Mouse (Mus musculus) ES-Bruce4 (cell line): ENCODE measurements around the gene Man1c1. TPM values are rescaled to one million over a fixed set of nuclear protein-coding genes. Genes with fewer than 3 reads are reported as not detected.

ENCODE experiments used
- H3K27ac ChIP-seq: 2 replicates; pipeline ENCODE4 v1.5.1; 2012; ENCODE audit warnings: low read length, inconsistent platforms; ENCODE audit not compliant: insufficient read depth
- H3K27me3 ChIP-seq: 2 replicates; pipeline ENCODE4 v1.6.1; 2012; ENCODE audit warnings: mild to moderate bottlenecking, low read length, inconsistent platforms; ENCODE audit not compliant: control insufficient read depth, poor library complexity, insufficient read depth, severe bottlenecking
- H3K36me3 ChIP-seq: 2 replicates; pipeline ENCODE4 v1.6.1; 2012; ENCODE audit warnings: inconsistent platforms, mild to moderate bottlenecking, low read length, moderate library complexity; ENCODE audit not compliant: control insufficient read depth, poor library complexity, insufficient read depth, severe bottlenecking
- H3K4me1 ChIP-seq: one replicate; pipeline ENCODE4 v1.8.1; 2011; ENCODE audit warnings: low read length; ENCODE audit not compliant: control insufficient read depth, insufficient read depth
- H3K4me3 ChIP-seq: 2 replicates; pipeline ENCODE4 v1.5.1; 2011; ENCODE audit warnings: low read depth, mild to moderate bottlenecking, low read length
- H3K9ac ChIP-seq: 2 replicates; pipeline ENCODE4 v1.6.1; 2012; ENCODE audit warnings: low read depth, mild to moderate bottlenecking, inconsistent platforms; ENCODE audit not compliant: poor library complexity, severe bottlenecking
- H3K9me3 ChIP-seq: replicated peaks from 2 replicates; pipeline ENCODE4 v1.6.1; 2012; ENCODE audit warnings: mild to moderate bottlenecking, low read length, inconsistent platforms; ENCODE audit not compliant: control insufficient read depth, poor library complexity, insufficient read depth, severe bottlenecking
- CTCF ChIP-seq: IDR thresholded peaks from one replicate; pipeline ENCODE4 v1.8.1; 2011; ENCODE audit warnings: low read depth, low read length
- EP300 ChIP-seq: IDR thresholded peaks from 2 replicates; pipeline ENCODE4 v1.6.1; 2011; ENCODE audit warnings: low read depth, low read length; ENCODE audit not compliant: insufficient read depth
- POLR2A ChIP-seq: IDR thresholded peaks from one replicate; pipeline ENCODE4 v1.8.1; 2011; ENCODE audit warnings: low read length; ENCODE audit not compliant: insufficient read depth
- polyA plus RNA-seq: library from polyadenylated mRNA; stranded (reverse); fragments of >200 nt; gene quantifications from 2 replicates; pipeline ENCODE4 v1.2.4, GENCODE M21; 2011; ENCODE audit warnings: low read depth; ENCODE audit not compliant: missing spikeins, insufficient read depth, insufficient read length

The Man1c1 gene
- polyA plus RNA-seq, 1 experiment, result 7.1 TPM

GRCm38 (mm10) chr4:134652151-134652550, 51.9 kb downstream of the Man1c1 start:
- no peak overlapping the region for H3K4me3 ChIP-seq
- H3K4me1 ChIP-seq, result peaks cover 6% of the 10 kb centered on the region
- H3K9me3 ChIP-seq, result no peaks in the 10 kb centered on the region
- no peak overlapping the region for H3K27ac ChIP-seq
- H3K9ac ChIP-seq, result no peak overlapping the region
- no peaks in the 10 kb centered on the region for H3K36me3 ChIP-seq
- TF ChIP-seq POLR2A (no peak), CTCF (no peak), EP300 (no peak)
- H3K27me3 ChIP-seq, result no peaks in the 10 kb centered on the region

DNA sequence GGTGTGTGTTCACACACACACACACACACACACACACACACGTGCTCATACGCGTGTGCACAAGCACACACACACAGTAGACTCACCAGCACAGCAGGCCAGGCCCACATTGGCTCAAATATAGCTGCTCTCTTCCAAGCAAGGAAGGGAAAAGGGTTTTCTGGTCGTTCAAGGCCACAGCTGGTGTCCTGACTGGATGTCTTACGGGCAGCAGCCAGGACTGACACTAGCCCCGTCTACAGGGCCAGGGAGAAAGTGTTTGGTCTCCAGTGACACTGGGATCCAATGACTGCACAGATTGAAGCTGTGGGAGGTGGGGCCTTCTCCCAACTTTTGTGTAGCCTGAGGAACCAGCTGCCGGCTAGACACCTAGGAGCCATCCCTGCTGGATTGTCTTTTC, 52.7 kb downstream of the Man1c1 start:
- H3K36me3 ChIP-seq, result no peaks in the 10 kb centered on the region
- no peaks in the 10 kb centered on the region for H3K9me3 ChIP-seq
- no peak overlapping the region for H3K4me3 ChIP-seq
- TF ChIP-seq EP300 (no peak), CTCF (no peak), POLR2A (no peak)
- no peak overlapping the region for H3K9ac ChIP-seq
- H3K4me1 ChIP-seq, result peaks cover 6% of the 10 kb centered on the region
- no peaks in the 10 kb centered on the region for H3K27me3 ChIP-seq
- H3K27ac ChIP-seq, result no peak overlapping the region

DNA sequence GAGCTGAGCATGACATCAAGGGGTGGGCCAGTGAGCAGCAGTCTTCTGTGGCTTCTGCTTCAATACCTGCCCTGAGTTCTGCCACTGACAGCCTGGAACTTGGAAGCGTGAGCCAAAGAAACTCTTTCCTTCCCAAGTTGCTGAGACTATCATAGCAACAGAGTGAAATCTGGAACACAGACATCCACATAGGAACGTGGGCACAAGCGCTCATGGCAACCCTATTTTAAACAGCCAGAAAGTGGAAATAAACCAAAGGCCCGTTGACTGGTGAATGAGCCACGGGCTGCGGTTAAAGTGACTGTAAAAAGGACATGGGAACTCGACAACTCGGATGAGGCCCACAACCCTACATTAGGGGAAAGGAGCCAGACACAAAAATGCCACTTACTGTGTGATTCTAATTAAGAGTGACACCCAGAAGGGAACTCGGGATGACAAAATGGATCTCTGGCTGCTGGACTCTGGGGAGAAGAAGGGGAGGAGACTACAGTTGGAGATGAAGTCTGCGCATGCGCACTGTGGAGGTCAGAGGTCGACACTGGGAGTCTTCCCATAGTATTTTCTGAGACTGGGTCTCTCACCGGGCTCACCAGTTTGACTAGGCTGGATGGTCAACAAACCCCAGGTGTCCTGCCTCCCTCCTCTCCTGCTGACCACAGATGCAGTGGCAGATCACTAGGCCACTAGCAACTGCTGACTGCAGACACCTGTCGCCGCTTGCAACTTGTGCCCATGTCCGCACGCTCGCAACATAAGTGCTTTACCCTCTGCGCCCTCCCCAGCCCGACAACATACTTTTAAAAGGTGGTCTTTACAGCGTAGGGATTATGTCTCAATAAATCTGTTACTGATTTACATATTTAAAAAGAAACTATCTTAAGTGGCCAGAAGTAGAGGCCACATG, 58.8 kb downstream of the Man1c1 start:
- Histone ChIP-seq H3K27me3 (no peaks in the 10 kb centered on the region), H3K9me3 (no peaks in the 10 kb centered on the region), H3K36me3 (no peaks in the 10 kb centered on the region), H3K4me3 (no peak overlapping the region), H3K4me1 (peaks cover 2% of the 10 kb centered on the region), H3K27ac (no peak overlapping the region), H3K9ac (no peak overlapping the region)
- TF ChIP-seq CTCF, result no peak
- TF ChIP-seq EP300, result no peak
- no peak for TF ChIP-seq POLR2A

DNA sequence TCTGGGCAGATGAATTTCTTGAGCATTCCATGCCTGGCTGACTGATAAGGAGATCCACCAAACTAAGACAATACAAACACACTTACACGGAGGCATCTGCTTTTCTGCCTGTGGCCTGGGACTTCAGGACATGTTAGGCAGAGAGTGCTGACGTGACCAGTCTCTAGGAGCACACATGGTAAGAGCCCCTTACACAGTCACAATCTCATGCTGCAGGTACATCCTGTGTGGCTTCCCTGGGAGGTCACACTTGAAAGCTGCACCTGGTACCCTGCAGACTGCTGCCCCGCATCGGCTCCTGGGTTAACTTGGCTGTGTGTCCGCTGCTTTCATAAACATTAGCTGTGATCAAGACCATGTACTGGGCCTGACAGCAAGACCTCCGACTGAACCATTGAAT, 59.7 kb downstream of the Man1c1 start:
- TF ChIP-seq POLR2A (no peak), CTCF (no peak), EP300 (no peak)
- H3K27me3 ChIP-seq, result no peaks in the 10 kb centered on the region

GRCm38 (mm10) chr4:134641711-134642516, 62.2 kb downstream of the Man1c1 start:
- H3K9ac ChIP-seq, result no peak overlapping the region
- no peak for TF ChIP-seq POLR2A
- TF ChIP-seq CTCF, result no peak
- no peak for TF ChIP-seq EP300
- no peak overlapping the region for H3K27ac ChIP-seq
- H3K9me3 ChIP-seq, result no peaks in the 10 kb centered on the region; the same call in 1 of the 2 replicates
- peaks cover 2% of the 10 kb centered on the region for H3K4me1 ChIP-seq
- no peak overlapping the region for H3K4me3 ChIP-seq
- no peaks in the 10 kb centered on the region for H3K27me3 ChIP-seq
- H3K36me3 ChIP-seq, result no peaks in the 10 kb centered on the region

More for the DNA sequence above, 59.7 kb downstream of the Man1c1 start:
- Histone ChIP-seq H3K9ac (no peak overlapping the region), H3K27ac (no peak overlapping the region), H3K4me1 (peaks cover 2% of the 10 kb centered on the region), H3K9me3 (no peaks in the 10 kb centered on the region; the same call in 1 of the 2 replicates), H3K4me3 (no peak overlapping the region), H3K36me3 (no peaks in the 10 kb centered on the region)
